Mouse (Mus musculus) heart, embryonic 16.5 days (tissue): Measurements from ENCODE around the gene Lyve1. TPM values are rescaled to one million over a fixed set of nuclear protein-coding genes. Genes with fewer than 3 reads are reported as not detected.

Source experiments
- ATAC-seq: fragments of 200-750 bp; cut with Nextera tagmentation; replicated peaks from 2 replicates; pipeline ENCODE4 v1.8.0; 2017; ENCODE audit warnings: moderate number of reproducible peaks; ENCODE audit not compliant: insufficient read depth, low FRiP score; ENCODE audit errors: extremely low read depth
- H3K27ac ChIP-seq: fragments of 300-500 bp; sonication (generic); 2 replicates; pipeline ENCODE4 v1.5.1; 2014; ENCODE audit warnings: mild to moderate bottlenecking, low read length, control low read depth, moderate library complexity
- H3K27me3 ChIP-seq: fragments of 300-500 bp; sonication (generic); 2 replicates; pipeline ENCODE4 v1.6.1; 2014; ENCODE audit warnings: low read length, mixed read lengths; ENCODE audit not compliant: control insufficient read depth, insufficient read depth
- H3K36me3 ChIP-seq: fragments of 300-500 bp; sonication (generic); 2 replicates; pipeline ENCODE4 v1.6.1; 2014; ENCODE audit not compliant: control insufficient read depth, insufficient read depth
- H3K4me1 ChIP-seq: fragments of 300-500 bp; sonication (generic); 2 replicates; pipeline ENCODE4 v1.6.1; 2014; ENCODE audit warnings: low read length, mixed read lengths; ENCODE audit not compliant: control insufficient read depth, insufficient read depth
- H3K4me2 ChIP-seq: fragments of 300-500 bp; sonication (generic); 2 replicates; pipeline ENCODE4 v1.6.1; 2014; ENCODE audit warnings: low read depth, mild to moderate bottlenecking, control low read depth, low read length
- H3K4me3 ChIP-seq: fragments of 300-500 bp; sonication (generic); 2 replicates; pipeline ENCODE4 v1.5.1; 2014; ENCODE audit warnings: mild to moderate bottlenecking, control low read depth, low read length
- H3K9ac ChIP-seq: fragments of 300-500 bp; sonication (generic); 2 replicates; pipeline ENCODE4 v1.6.1; 2014; ENCODE audit warnings: low read length, control low read depth
- H3K9me3 ChIP-seq: fragments of 300-500 bp; sonication (generic); replicated peaks from 2 replicates; pipeline ENCODE4 v1.6.1; 2016; ENCODE audit warnings: low read length; ENCODE audit not compliant: control insufficient read depth
- WGBS: fragments of 180-500 bp; shearing (Covaris S2); extraction: QIAGEN DNeasy Blood & Tissue Kit; methylation state at CpG from one replicate; pipeline ENCODE4 v1.1.7; 2014; 5-methylcytosine and 5-hydroxymethylcytosine counted together
- polyA plus RNA-seq: library from polyadenylated mRNA; unstranded; fragments of >200 nt; fragmentation: Nextera tagmentation; extraction: Ambion mirVana; gene quantifications from 2 replicates; pipeline ENCODE4 v1.2.1, GENCODE M21; 2015

The Lyve1 gene
- polyA plus RNA-seq, 1 experiment from 2014 or later = 14.0 TPM

GRCm38 (mm10) chr7:110843916-110844874, 18.8 kb downstream of the Lyve1 start, which contains the start of gene Rnf141:
TSS of gene Rnf141 (minus strand) at chr7:110844457.
- Histone ChIP-seq H3K4me2 (peak within 1 kb of the TSS; percentile 84), H3K9me3 (no peaks in the 10 kb centered on the region), H3K9ac (peak within 1 kb of the TSS; percentile 97), H3K27ac (peak within 1 kb of the TSS; percentile 97), H3K27me3 (no peaks in the 10 kb centered on the region), H3K36me3 (no peaks in the 10 kb centered on the region), H3K4me3 (peak within 1 kb of the TSS; percentile 96), H3K4me1 (0 out of 2 replicates have a peak, but pooled peaks cover 3% of the 10 kb centered on the region)
- WGBS = under 1% methylated on average over 42 of the region's 42 CpGs
- ATAC-seq = peak; percentile 92

GRCm38 (mm10) chr7:110840332-110840731, 22.7 kb downstream of the Lyve1 start:
- ATAC-seq = no peak
- Histone ChIP-seq H3K4me1 (0 out of 2 replicates have a peak, but pooled peaks cover 3% of the 10 kb centered on the region), H3K36me3 (no peaks in the 10 kb centered on the region), H3K4me2 (no peak overlapping the region), H3K9me3 (no peaks in the 10 kb centered on the region), H3K9ac (no peak overlapping the region), H3K27me3 (no peaks in the 10 kb centered on the region), H3K27ac (no peak overlapping the region), H3K4me3 (no peak overlapping the region)
- 67% methylated on average over 4 of the region's 4 CpGs for WGBS

GRCm38 (mm10) chr7:110834522-110834921, 28.5 kb downstream of the Lyve1 start:
- no peaks in the 10 kb centered on the region for H3K27me3 ChIP-seq
- no peak overlapping the region for H3K4me2 ChIP-seq
- no peak overlapping the region for H3K4me3 ChIP-seq
- H3K4me1 ChIP-seq = peaks cover 8% of the 10 kb centered on the region
- peaks cover 12% of the 10 kb centered on the region for H3K36me3 ChIP-seq
- no peak overlapping the region for H3K9ac ChIP-seq
- H3K9me3 ChIP-seq = no peaks in the 10 kb centered on the region
- H3K27ac ChIP-seq = no peak overlapping the region
- 47% methylated on average over 3 of the region's 3 CpGs for WGBS
- ATAC-seq = no peak

GRCm38 (mm10) chr7:110834018-110834417, 29.0 kb downstream of the Lyve1 start:
- no peak overlapping the region for H3K4me2 ChIP-seq
- ATAC-seq = no peak
- H3K9me3 ChIP-seq = no peaks in the 10 kb centered on the region
- H3K36me3 ChIP-seq = peaks cover 17% of the 10 kb centered on the region
- H3K9ac ChIP-seq = no peak overlapping the region
- H3K4me3 ChIP-seq = no peak overlapping the region
- no peaks in the 10 kb centered on the region for H3K27me3 ChIP-seq
- H3K4me1 ChIP-seq = peaks cover 8% of the 10 kb centered on the region
- WGBS = 87% methylated on average over 1 of the region's 1 CpGs
- no peak overlapping the region for H3K27ac ChIP-seq

GRCm38 (mm10) chr7:110833024-110833423, 30.0 kb downstream of the Lyve1 start:
- Histone ChIP-seq H3K4me1 (peaks cover 8% of the 10 kb centered on the region), H3K4me3 (no peak overlapping the region), H3K27me3 (no peaks in the 10 kb centered on the region), H3K9ac (no peak overlapping the region), H3K36me3 (peaks cover 23% of the 10 kb centered on the region), H3K27ac (peak overlapping the region; percentile 14), H3K9me3 (no peaks in the 10 kb centered on the region), H3K4me2 (no peak overlapping the region)
- WGBS = 41% methylated on average over 1 of the region's 1 CpGs
- no peak for ATAC-seq

GRCm38 (mm10) chr7:110823995-110824953, 38.8 kb downstream of the Lyve1 start:
- H3K4me2 ChIP-seq = no peak overlapping the region
- H3K9me3 ChIP-seq = peaks cover 2% of the 10 kb centered on the region; the same call in 1 of the 2 replicates
- no peak overlapping the region for H3K4me3 ChIP-seq
- no peak overlapping the region for H3K27ac ChIP-seq
- H3K27me3 ChIP-seq = no peaks in the 10 kb centered on the region
- 77% methylated on average over 8 of the region's 8 CpGs for WGBS
- ATAC-seq = no peak
- no peak overlapping the region for H3K9ac ChIP-seq
- peaks cover 31% of the 10 kb centered on the region for H3K36me3 ChIP-seq
- H3K4me1 ChIP-seq = peaks cover 31% of the 10 kb centered on the region

- H3K27ac ChIP-seq = no peak overlapping the region
- H3K9ac ChIP-seq = no peak overlapping the region
- peaks cover 2% of the 10 kb centered on the region; the same call in 1 of the 2 replicates for H3K9me3 ChIP-seq
- no peak overlapping the region for H3K4me2 ChIP-seq
- peaks cover 24% of the 10 kb centered on the region for H3K36me3 ChIP-seq
- H3K27me3 ChIP-seq = no peaks in the 10 kb centered on the region
- peaks cover 37% of the 10 kb centered on the region for H3K4me1 ChIP-seq
- 40% methylated on average over 4 of the region's 4 CpGs for WGBS
- no peak for ATAC-seq
- no peak overlapping the region for H3K4me3 ChIP-seq
Observed at GRCm38 (mm10) chr7:110823593-110823992, 39.4 kb downstream of the Lyve1 start.

- 0 out of 2 replicates have a peak overlapping the region, but pooled peaks have one; percentile 10 for H3K27ac ChIP-seq
- no peaks in the 10 kb centered on the region for H3K27me3 ChIP-seq
- H3K4me3 ChIP-seq = no peak overlapping the region
- H3K4me2 ChIP-seq = no peak overlapping the region
- H3K4me1 ChIP-seq = peaks cover 38% of the 10 kb centered on the region
- 72% methylated on average over 8 of the region's 8 CpGs for WGBS
- peaks cover 22% of the 10 kb centered on the region for H3K36me3 ChIP-seq
- ATAC-seq = no peak
- no peak overlapping the region for H3K9ac ChIP-seq
- H3K9me3 ChIP-seq = peaks cover 2% of the 10 kb centered on the region; the same call in 1 of the 2 replicates
Observed at GRCm38 (mm10) chr7:110823076-110823475, 40.0 kb downstream of the Lyve1 start.
